Mouse (Mus musculus): ENCODE measurements around the gene Tnfsf8. TPM values are rescaled to one million over a fixed set of nuclear protein-coding genes. Genes with fewer than 3 reads are reported as not detected.

The Tnfsf8 gene
- polyA plus RNA-seq, 2 experiments: 0.04 to 0.06 TPM

GRCm38 (mm10) chr4:63856764-63857163 is 4.4 kb downstream of the Tnfsf8 start:
- no peaks in the 10 kb centered on the region for H3K27me3 ChIP-seq (ENCODE audit: control insufficient read depth, insufficient read depth, low read length)
- no peak overlapping the region for H3K4me3 ChIP-seq (replicated peaks; ENCODE audit: low read length)
- no peak for TF ChIP-seq POLR2A (IDR thresholded peaks at IDR 0.05; ENCODE audit: borderline replicate concordance, extremely low read depth, insufficient read depth, insufficient read length)
- WGBS: 74% methylated on average over 6 of the region's 6 CpGs
- DNase-seq (ENCODE audit: low spot score) (no peak), ATAC-seq (ENCODE audit: low FRiP score, low read depth) (no peak)
- H3K4me1 ChIP-seq (ENCODE audit: control insufficient read depth, insufficient read depth, low read length): peaks cover 11% of the 10 kb centered on the region
- no peaks in the 10 kb centered on the region for H3K36me3 ChIP-seq (ENCODE audit: control insufficient read depth, insufficient read depth, low read length)
- no peak overlapping the region for H3K9ac ChIP-seq (ENCODE audit: low read depth, low read length, severe bottlenecking)
- no peak overlapping the region for H3K4me2 ChIP-seq (replicated peaks; ENCODE audit: low read depth, low read length, severe bottlenecking)
- no peaks in the 10 kb centered on the region for H3K9me3 ChIP-seq (ENCODE audit: control insufficient read depth, low read length)
- no peak overlapping the region for H3K27ac ChIP-seq (replicated peaks; ENCODE audit: low read depth, low read length)

- H3K4me1 ChIP-seq (ENCODE audit: control insufficient read depth, insufficient read depth, low read length): no peaks in the 10 kb centered on the region
- no peak overlapping the region for H3K4me3 ChIP-seq (replicated peaks; ENCODE audit: low read length)
- no peak for TF ChIP-seq POLR2A (IDR thresholded peaks at IDR 0.05; ENCODE audit: borderline replicate concordance, extremely low read depth, insufficient read depth, insufficient read length)
- no peak overlapping the region for H3K4me2 ChIP-seq (replicated peaks; ENCODE audit: low read depth, low read length, severe bottlenecking)
- H3K9ac ChIP-seq (ENCODE audit: low read depth, low read length, severe bottlenecking): no peak overlapping the region
- ATAC-seq (ENCODE audit: low FRiP score, low read depth) (no peak), DNase-seq (ENCODE audit: low spot score) (no peak)
- no peaks in the 10 kb centered on the region for H3K27me3 ChIP-seq (ENCODE audit: control insufficient read depth, insufficient read depth, low read length)
- H3K36me3 ChIP-seq (ENCODE audit: control insufficient read depth, insufficient read depth, low read length): no peaks in the 10 kb centered on the region
- WGBS: 76% methylated on average over 1 of the region's 1 CpGs
- no peaks in the 10 kb centered on the region for H3K9me3 ChIP-seq (ENCODE audit: control insufficient read depth, low read length)
- no peak overlapping the region for H3K27ac ChIP-seq (replicated peaks; ENCODE audit: low read depth, low read length)
Observed at GRCm38 (mm10) chr4:63853782-63854386, 7.3 kb downstream of the Tnfsf8 start.

GRCm38 (mm10) chr4:63850082-63850481 is 11.1 kb downstream of the Tnfsf8 start:
- Histone ChIP-seq H3K27ac (replicated peaks; ENCODE audit: low read depth, low read length) (no peak overlapping the region), H3K27me3 (ENCODE audit: control insufficient read depth, insufficient read depth, low read length) (no peaks in the 10 kb centered on the region), H3K9ac (ENCODE audit: low read depth, low read length, severe bottlenecking) (no peak overlapping the region), H3K4me2 (replicated peaks; ENCODE audit: low read depth, low read length, severe bottlenecking) (no peak overlapping the region), H3K9me3 (ENCODE audit: control insufficient read depth, low read length) (no peaks in the 10 kb centered on the region), H3K4me3 (replicated peaks; ENCODE audit: low read length) (no peak overlapping the region), H3K36me3 (ENCODE audit: control insufficient read depth, insufficient read depth, low read length) (no peaks in the 10 kb centered on the region), H3K4me1 (ENCODE audit: control insufficient read depth, insufficient read depth, low read length) (no peaks in the 10 kb centered on the region)
- DNase-seq (ENCODE audit: low spot score) (no peak), ATAC-seq (ENCODE audit: low FRiP score, low read depth) (no peak)
- 87% methylated on average over 2 of the region's 2 CpGs for WGBS
- no peak for TF ChIP-seq POLR2A (IDR thresholded peaks at IDR 0.05; ENCODE audit: borderline replicate concordance, extremely low read depth, insufficient read depth, insufficient read length)

GRCm38 (mm10) chr4:63846881-63847597 is 14.1 kb downstream of the Tnfsf8 start:
- ATAC-seq (ENCODE audit: low FRiP score, low read depth) (no peak), DNase-seq (ENCODE audit: low spot score) (no peak)
- Histone ChIP-seq H3K9ac (ENCODE audit: low read depth, low read length, severe bottlenecking) (no peak overlapping the region), H3K4me2 (replicated peaks; ENCODE audit: low read depth, low read length, severe bottlenecking) (no peak overlapping the region), H3K9me3 (ENCODE audit: control insufficient read depth, low read length) (no peaks in the 10 kb centered on the region), H3K36me3 (ENCODE audit: control insufficient read depth, insufficient read depth, low read length) (no peaks in the 10 kb centered on the region), H3K27me3 (ENCODE audit: control insufficient read depth, insufficient read depth, low read length) (no peaks in the 10 kb centered on the region), H3K4me3 (replicated peaks; ENCODE audit: low read length) (no peak overlapping the region), H3K4me1 (ENCODE audit: control insufficient read depth, insufficient read depth, low read length) (no peaks in the 10 kb centered on the region), H3K27ac (replicated peaks; ENCODE audit: low read depth, low read length) (no peak overlapping the region)
- WGBS: 71% methylated on average over 3 of the region's 3 CpGs
- no peak for TF ChIP-seq POLR2A (IDR thresholded peaks at IDR 0.05; ENCODE audit: borderline replicate concordance, extremely low read depth, insufficient read depth, insufficient read length)

GRCm38 (mm10) chr4:63845760-63846159 is 15.4 kb downstream of the Tnfsf8 start:
- no peak overlapping the region for H3K4me3 ChIP-seq (replicated peaks; ENCODE audit: low read length)
- H3K27me3 ChIP-seq (ENCODE audit: control insufficient read depth, insufficient read depth, low read length): no peaks in the 10 kb centered on the region
- ATAC-seq (ENCODE audit: low FRiP score, low read depth) (no peak), DNase-seq (ENCODE audit: low spot score) (no peak)
- no peak overlapping the region for H3K4me2 ChIP-seq (replicated peaks; ENCODE audit: low read depth, low read length, severe bottlenecking)
- H3K9ac ChIP-seq (ENCODE audit: low read depth, low read length, severe bottlenecking): no peak overlapping the region
- no peaks in the 10 kb centered on the region for H3K4me1 ChIP-seq (ENCODE audit: control insufficient read depth, insufficient read depth, low read length)
- TF ChIP-seq POLR2A (IDR thresholded peaks at IDR 0.05; ENCODE audit: borderline replicate concordance, extremely low read depth, insufficient read depth, insufficient read length): no peak
- no peak overlapping the region for H3K27ac ChIP-seq (replicated peaks; ENCODE audit: low read depth, low read length)
- no peaks in the 10 kb centered on the region for H3K9me3 ChIP-seq (ENCODE audit: control insufficient read depth, low read length)
- H3K36me3 ChIP-seq (ENCODE audit: control insufficient read depth, insufficient read depth, low read length): no peaks in the 10 kb centered on the region
- 69% methylated on average over 2 of the region's 2 CpGs for WGBS

Data from limb, embryonic 14.5 days (tissue).